Mouse (Mus musculus): ENCODE measurements around the gene Gm13277.
A peak's percentile ranks its signal among the peaks of the same experiment; 100 is the strongest.
"Not testable (repeated sequence)": the region's sequence is repeated elsewhere in the genome, so short reads cannot be mapped to it uniquely, and the experiment has no call there.

DNA sequence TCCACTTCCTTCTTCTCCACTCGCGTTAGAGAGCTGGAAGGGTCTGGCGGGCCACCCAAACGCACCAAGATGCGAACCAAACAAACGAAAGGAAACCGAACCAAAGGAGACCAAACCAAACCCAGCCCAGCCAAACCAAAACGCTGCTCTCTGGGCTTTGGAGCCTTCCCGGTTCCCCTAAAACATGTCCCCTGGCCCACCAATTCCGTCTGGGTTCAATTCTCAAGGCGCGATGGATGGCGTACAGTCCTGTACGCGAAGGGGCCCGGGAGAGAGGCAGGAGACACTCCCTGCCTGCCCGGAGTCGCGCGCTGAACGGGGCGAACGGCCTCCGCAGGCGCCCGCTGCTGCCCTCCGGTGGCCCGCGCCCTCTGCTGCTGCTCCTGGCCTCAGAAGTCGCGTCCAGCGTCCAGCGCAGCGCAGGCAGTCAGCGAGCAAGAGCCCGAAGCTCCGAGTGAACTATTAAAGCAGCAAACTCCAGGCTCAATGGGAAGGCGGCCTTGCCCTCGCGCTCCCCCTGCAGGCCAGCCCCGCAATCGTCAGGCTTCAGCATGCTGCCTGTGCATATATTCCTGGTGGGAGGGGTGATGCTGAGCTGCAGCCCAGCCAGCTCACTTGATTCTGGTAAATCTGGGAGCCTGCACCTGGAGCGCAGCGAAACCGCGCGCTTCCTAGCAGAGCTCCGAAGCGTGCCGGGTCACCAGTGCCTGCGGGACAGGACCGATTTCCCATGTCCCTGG is 5.7 kb downstream of the Gm13277 start, which contains the start of gene Gm13275:
- TF ChIP-seq CTCF (IDR thresholded peaks at IDR 0.05): peak; percentile 49
- not testable (repeated sequence) for TF ChIP-seq EP300 (IDR thresholded peaks at IDR 0.05)

Data from lung, postnatal 0 days (tissue).